Mouse (Mus musculus): Measurements from ENCODE around the gene Ccdc175. TPM values are rescaled to one million over a fixed set of nuclear protein-coding genes. Genes with fewer than 3 reads are reported as not detected.
A peak's percentile ranks its signal among the peaks of the same experiment; 100 is the strongest.

Ccdc175 gene
- polyA plus RNA-seq, 1 experiment: not detected

GRCm38 (mm10) chr12:72069626-72070326 is 115.1 kb downstream of the Ccdc175 start:
- TF ChIP-seq POLR2A (IDR thresholded peaks at IDR 0.05; ENCODE audit: borderline replicate concordance, extremely low read depth, insufficient read depth, insufficient read length, poor library complexity, severe bottlenecking) (no peak), CTCF (IDR thresholded peaks at IDR 0.05; ENCODE audit: borderline replicate concordance, extremely low read depth, insufficient read depth, insufficient read length) (no peak)
- peak; percentile 44 for DNase-seq (ENCODE audit: low read depth)

GRCm38 (mm10) chr12:72057780-72058179 is 127.0 kb downstream of the Ccdc175 start:
- no peak for TF ChIP-seq CTCF (IDR thresholded peaks at IDR 0.05; ENCODE audit: borderline replicate concordance, extremely low read depth, insufficient read depth, insufficient read length)
- no peak for TF ChIP-seq POLR2A (IDR thresholded peaks at IDR 0.05; ENCODE audit: borderline replicate concordance, extremely low read depth, insufficient read depth, insufficient read length, poor library complexity, severe bottlenecking)
- DNase-seq (ENCODE audit: low read depth): no peak

- DNase-seq (ENCODE audit: low read depth): no peak
- TF ChIP-seq POLR2A (IDR thresholded peaks at IDR 0.05; ENCODE audit: borderline replicate concordance, extremely low read depth, insufficient read depth, insufficient read length, poor library complexity, severe bottlenecking) (no peak), CTCF (IDR thresholded peaks at IDR 0.05; ENCODE audit: borderline replicate concordance, extremely low read depth, insufficient read depth, insufficient read length) (no peak)
These were observed 131.0 kb downstream of the Ccdc175 start for GRCm38 (mm10) chr12:72053851-72054250.

- DNase-seq (ENCODE audit: low read depth): peak; percentile 53
- no peak for TF ChIP-seq POLR2A (IDR thresholded peaks at IDR 0.05; ENCODE audit: borderline replicate concordance, extremely low read depth, insufficient read depth, insufficient read length, poor library complexity, severe bottlenecking)
- peak; percentile 55; the same call in 1 of the 2 replicates for TF ChIP-seq CTCF (IDR thresholded peaks at IDR 0.05; ENCODE audit: borderline replicate concordance, extremely low read depth, insufficient read depth, insufficient read length)
These were observed 131.5 kb downstream of the Ccdc175 start for GRCm38 (mm10) chr12:72053303-72053702.

GRCm38 (mm10) chr12:72052571-72052970 is 132.3 kb downstream of the Ccdc175 start:
- DNase-seq (ENCODE audit: low read depth): no peak
- TF ChIP-seq POLR2A (IDR thresholded peaks at IDR 0.05; ENCODE audit: borderline replicate concordance, extremely low read depth, insufficient read depth, insufficient read length, poor library complexity, severe bottlenecking): no peak
- TF ChIP-seq CTCF (IDR thresholded peaks at IDR 0.05; ENCODE audit: borderline replicate concordance, extremely low read depth, insufficient read depth, insufficient read length): no peak

Other genes starting within 250 kb of the Ccdc175 start
- 8.7 and 8.9 TPM in 2 replicates for gene Gpr135, start 113.9 kb downstream of the Ccdc175 start, polyA plus RNA-seq (2012; rRNA removed)
- gene L3hypdh, start 99.6 kb downstream of the Ccdc175 start, polyA plus RNA-seq (2012; rRNA removed): 12.7 and 19.7 TPM in 2 replicates
- 102 and 133 TPM in 2 replicates for gene Jkamp, start 99.4 kb downstream of the Ccdc175 start, polyA plus RNA-seq (2012; rRNA removed)
- 1,399 and 1,649 TPM in 2 replicates for gene Rtn1, start 224.0 kb upstream of the Ccdc175 start, polyA plus RNA-seq (2012; rRNA removed)